Mouse (Mus musculus): ENCODE data around the gene Adh6a.

GRCm38 (mm10) chr3:138369546-138369945 is 56.5 kb downstream of the Adh6a start:
- TF ChIP-seq POLR2A (IDR thresholded peaks at IDR 0.05; ENCODE audit: low read depth, low read length) (no peak), CTCF (conservative IDR thresholded peaks at IDR 0.05 in 1 of 2, IDR thresholded peaks at IDR 0.05 in 1 of 2; ENCODE audit: low read depth in 2 of 2, low read length in 2 of 2) (no peak), MAFK (IDR thresholded peaks at IDR 0.05; ENCODE audit: insufficient replicate concordance, low read length) (no peak), CHD2 (IDR thresholded peaks at IDR 0.05; ENCODE audit: low read length) (no peak), ZNF384 (IDR thresholded peaks at IDR 0.05; ENCODE audit: low read depth, low read length) (no peak)
